Mouse (Mus musculus) myocyte (in vitro differentiated cells): ENCODE data around the gene 5730455P16Rik.

Source experiments
- CEBPB ChIP-seq: IDR thresholded peaks from 2 replicates; pipeline ENCODE4 v1.6.1; 2011; ENCODE audit warnings: mild to moderate bottlenecking, moderate library complexity; ENCODE audit not compliant: poor library complexity, insufficient read depth, severe bottlenecking
- POLR2A ChIP-seq: IDR thresholded peaks from one replicate; pipeline ENCODE4 v1.6.1; 2011; ENCODE audit warnings: low read depth, mild to moderate bottlenecking, control low read depth, moderate library complexity; ENCODE audit not compliant: insufficient read length
- POLR2AphosphoS2 ChIP-seq: IDR thresholded peaks from one replicate; pipeline ENCODE4 v1.6.1; 2011; ENCODE audit warnings: low read depth, control low read depth; ENCODE audit not compliant: insufficient read length
- REST ChIP-seq: IDR thresholded peaks from one replicate; pipeline ENCODE4 v1.6.1; 2011; ENCODE audit warnings: mild to moderate bottlenecking, control low read depth, moderate library complexity; ENCODE audit not compliant: insufficient read depth, insufficient read length
- TCF12 ChIP-seq: IDR thresholded peaks from one replicate; pipeline ENCODE4 v1.6.1; 2011; ENCODE audit warnings: mild to moderate bottlenecking, control low read depth; ENCODE audit not compliant: poor library complexity, insufficient read depth, severe bottlenecking
- USF1 ChIP-seq: IDR thresholded peaks from one replicate; pipeline ENCODE4 v1.6.1; 2011; ENCODE audit warnings: low read depth, mild to moderate bottlenecking, control low read depth, moderate library complexity

DNA sequence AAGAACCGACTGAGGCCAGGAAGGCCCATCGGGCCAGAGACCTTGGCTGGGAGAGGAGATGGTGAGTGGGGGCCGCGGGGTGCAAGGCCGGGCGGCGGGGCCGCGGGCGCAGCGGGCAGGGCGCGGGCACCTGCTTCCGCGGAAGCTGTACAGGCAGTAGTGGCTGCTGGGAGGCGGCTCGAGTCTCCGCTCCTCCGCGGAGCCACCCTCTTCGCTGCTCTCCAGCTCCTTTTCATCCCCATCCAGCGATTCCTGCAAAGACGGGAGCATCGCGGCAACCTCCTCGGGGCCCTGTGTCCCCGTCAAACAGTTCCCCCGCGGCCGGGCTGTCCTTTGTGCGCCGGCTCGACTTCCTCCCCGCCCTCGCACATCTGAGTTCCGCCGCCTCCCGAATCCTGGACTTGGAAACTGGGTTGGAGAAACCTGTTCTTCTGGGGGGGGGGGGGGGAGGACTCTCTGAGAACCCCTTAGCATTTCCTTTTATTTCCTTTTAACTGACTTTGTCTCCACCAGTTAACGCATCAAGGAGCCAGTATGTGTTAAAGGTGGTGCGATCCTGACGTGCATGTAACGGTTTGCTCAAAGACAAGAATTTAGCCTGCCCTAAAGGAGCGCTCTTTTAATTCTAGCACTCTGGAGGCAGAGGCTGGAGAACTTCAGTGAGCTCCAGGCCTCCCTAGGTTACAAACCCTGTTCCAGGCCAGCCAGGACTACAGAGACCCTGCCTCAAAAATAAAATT is at the start of gene 5730455P16Rik:
- TF ChIP-seq CEBPB (no peak), POLR2AphosphoS2 (peak; percentile 68), TCF12 (no peak), REST (no peak), USF1 (no peak), POLR2A (peak; percentile 73)
